Mouse (Mus musculus): ENCODE results near the gene Ttc28. TPM values are rescaled to one million over a fixed set of nuclear protein-coding genes. Genes with fewer than 3 reads are reported as not detected.
A peak's percentile ranks its signal among the peaks of the same experiment; 100 is the strongest.

Ttc28 gene
- polyA plus RNA-seq, 1 experiment from 2014 or later: 3.5 TPM

DNA sequence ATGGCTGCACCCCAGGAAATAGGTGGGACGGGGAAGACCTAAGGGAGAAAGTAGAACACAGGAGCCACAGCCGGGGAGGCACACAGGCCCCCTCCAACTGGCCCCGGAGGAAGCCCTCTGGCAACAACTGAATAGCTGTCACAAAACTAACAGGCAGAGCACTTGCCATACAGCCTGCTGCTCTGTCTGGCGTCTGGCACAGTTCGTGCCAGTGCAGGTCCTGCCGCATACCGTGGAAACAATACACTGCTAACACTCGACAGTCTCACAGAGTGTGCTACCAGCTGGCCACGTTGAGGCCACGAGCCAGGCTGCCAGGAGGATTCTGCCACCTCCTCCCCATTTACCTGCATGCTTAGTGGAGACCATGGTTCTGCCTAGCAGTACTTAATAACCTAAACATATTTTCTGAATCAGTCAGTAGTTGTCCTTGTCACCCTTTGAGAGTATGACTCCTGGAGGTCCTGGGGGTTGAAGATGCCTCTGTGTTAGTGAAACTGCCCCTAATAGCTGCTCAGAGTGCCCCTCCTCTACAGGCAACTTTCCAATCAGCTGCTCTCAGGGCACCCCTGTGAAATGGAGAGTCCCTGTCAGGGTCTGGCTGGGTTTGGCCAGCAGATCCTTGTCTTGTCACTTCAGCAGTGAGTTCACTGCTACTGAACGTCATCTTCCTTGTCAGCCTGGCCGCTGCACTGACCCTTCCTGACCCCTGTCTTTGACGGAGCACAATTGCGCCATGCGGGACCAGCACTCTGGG lies 390.8 kb downstream of the Ttc28 start:
- H3K36me3 ChIP-seq (ENCODE audit: control insufficient read depth, insufficient read depth, low read length): 0 out of 2 replicates have a peak, but pooled peaks cover 4% of the 10 kb centered on the region
- H3K27me3 ChIP-seq (ENCODE audit: control insufficient read depth, insufficient read depth, low read length): no peaks in the 10 kb centered on the region
- H3K9ac ChIP-seq (ENCODE audit: low read length): no peak overlapping the region
- DNase-seq (ENCODE audit: low spot score) (no peak), ATAC-seq (ENCODE audit: low FRiP score, low TSS enrichment) (no peak)
- TF ChIP-seq CTCF (IDR thresholded peaks at IDR 0.05; ENCODE audit: low read depth) (no peak), EP300 (optimal IDR thresholded peaks at IDR 0.05) (no peak)
- no peak overlapping the region for H3K4me2 ChIP-seq (replicated peaks; ENCODE audit: low read depth)
- H3K4me3 ChIP-seq (ENCODE audit: low read depth, low read length): no peak overlapping the region
- no peak overlapping the region for H3K27ac ChIP-seq (replicated peaks)
- no peaks in the 10 kb centered on the region for H3K9me3 ChIP-seq (ENCODE audit: control insufficient read depth, low read length)
- 59% methylated on average over 15 of the region's 15 CpGs for WGBS
- no peaks in the 10 kb centered on the region for H3K4me1 ChIP-seq (replicated peaks; ENCODE audit: control insufficient read depth, insufficient read depth)

DNA sequence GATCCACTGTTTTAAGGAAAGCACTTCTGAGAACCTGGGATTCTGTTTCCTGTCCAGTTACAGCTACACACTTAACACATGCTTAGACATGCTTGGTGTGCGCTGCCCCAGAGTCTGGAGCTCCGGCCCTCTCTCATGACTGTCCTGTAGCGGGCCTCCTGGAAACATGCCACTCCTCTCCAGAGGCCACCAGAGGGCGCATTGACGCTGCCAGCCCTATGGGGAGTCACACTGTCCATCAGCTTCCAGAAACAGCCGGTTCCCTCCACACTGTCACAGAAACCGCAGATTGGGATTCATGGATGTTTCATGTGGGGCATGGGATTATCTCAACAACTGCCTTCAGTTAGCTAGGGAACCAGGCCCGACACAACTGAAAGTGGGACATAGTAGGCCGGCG lies 394.0 kb downstream of the Ttc28 start:
- Histone ChIP-seq H3K4me2 (replicated peaks; ENCODE audit: low read depth) (no peak overlapping the region), H3K27ac (replicated peaks) (no peak overlapping the region), H3K9ac (ENCODE audit: low read length) (no peak overlapping the region), H3K4me1 (replicated peaks; ENCODE audit: control insufficient read depth, insufficient read depth) (no peaks in the 10 kb centered on the region), H3K36me3 (ENCODE audit: control insufficient read depth, insufficient read depth, low read length) (peaks cover 6% of the 10 kb centered on the region), H3K9me3 (ENCODE audit: control insufficient read depth, low read length) (no peaks in the 10 kb centered on the region), H3K4me3 (ENCODE audit: low read depth, low read length) (no peak overlapping the region), H3K27me3 (ENCODE audit: control insufficient read depth, insufficient read depth, low read length) (no peaks in the 10 kb centered on the region)
- ATAC-seq (ENCODE audit: low FRiP score, low TSS enrichment): peak; percentile 65; the same call in 1 of the 2 replicates
- 30% methylated on average over 10 of the region's 10 CpGs for WGBS
- DNase-seq (ENCODE audit: low spot score): peak; percentile 87
- TF ChIP-seq CTCF (IDR thresholded peaks at IDR 0.05; ENCODE audit: low read depth) (peak; percentile 95), EP300 (optimal IDR thresholded peaks at IDR 0.05) (no peak)

DNA sequence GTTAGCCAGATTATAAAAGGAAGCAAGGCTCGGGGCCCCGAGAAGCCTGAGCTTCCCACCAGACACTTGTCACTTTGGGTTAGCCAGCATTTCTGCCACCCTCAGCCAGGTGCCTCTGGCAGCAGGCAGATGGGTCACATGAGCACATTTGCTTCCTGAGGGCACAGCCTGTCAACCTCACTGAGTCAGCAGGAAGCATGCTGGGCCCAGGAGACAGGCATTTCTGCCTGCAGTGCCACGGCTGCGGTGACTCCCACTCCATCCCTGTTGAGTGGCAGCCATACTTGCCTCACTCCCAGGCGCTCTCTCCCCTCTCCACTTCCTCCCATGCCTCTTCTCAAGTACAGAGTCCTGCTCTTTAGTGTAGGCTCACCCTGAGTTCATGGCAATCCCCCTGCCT lies 395.3 kb downstream of the Ttc28 start:
- no peak overlapping the region for H3K4me3 ChIP-seq (ENCODE audit: low read depth, low read length)
- no peaks in the 10 kb centered on the region for H3K27me3 ChIP-seq (ENCODE audit: control insufficient read depth, insufficient read depth, low read length)
- H3K4me1 ChIP-seq (replicated peaks; ENCODE audit: control insufficient read depth, insufficient read depth): no peaks in the 10 kb centered on the region
- H3K36me3 ChIP-seq (ENCODE audit: control insufficient read depth, insufficient read depth, low read length): peaks cover 6% of the 10 kb centered on the region
- WGBS: 90% methylated on average over 3 of the region's 5 CpGs
- no peaks in the 10 kb centered on the region for H3K9me3 ChIP-seq (ENCODE audit: control insufficient read depth, low read length)
- no peak overlapping the region for H3K4me2 ChIP-seq (replicated peaks; ENCODE audit: low read depth)
- no peak for TF ChIP-seq CTCF (IDR thresholded peaks at IDR 0.05; ENCODE audit: low read depth)
- no peak for TF ChIP-seq EP300 (optimal IDR thresholded peaks at IDR 0.05)
- ATAC-seq (ENCODE audit: low FRiP score, low TSS enrichment) (no peak), DNase-seq (ENCODE audit: low spot score) (no peak)
- no peak overlapping the region for H3K9ac ChIP-seq (ENCODE audit: low read length)
- no peak overlapping the region for H3K27ac ChIP-seq (replicated peaks)

DNA sequence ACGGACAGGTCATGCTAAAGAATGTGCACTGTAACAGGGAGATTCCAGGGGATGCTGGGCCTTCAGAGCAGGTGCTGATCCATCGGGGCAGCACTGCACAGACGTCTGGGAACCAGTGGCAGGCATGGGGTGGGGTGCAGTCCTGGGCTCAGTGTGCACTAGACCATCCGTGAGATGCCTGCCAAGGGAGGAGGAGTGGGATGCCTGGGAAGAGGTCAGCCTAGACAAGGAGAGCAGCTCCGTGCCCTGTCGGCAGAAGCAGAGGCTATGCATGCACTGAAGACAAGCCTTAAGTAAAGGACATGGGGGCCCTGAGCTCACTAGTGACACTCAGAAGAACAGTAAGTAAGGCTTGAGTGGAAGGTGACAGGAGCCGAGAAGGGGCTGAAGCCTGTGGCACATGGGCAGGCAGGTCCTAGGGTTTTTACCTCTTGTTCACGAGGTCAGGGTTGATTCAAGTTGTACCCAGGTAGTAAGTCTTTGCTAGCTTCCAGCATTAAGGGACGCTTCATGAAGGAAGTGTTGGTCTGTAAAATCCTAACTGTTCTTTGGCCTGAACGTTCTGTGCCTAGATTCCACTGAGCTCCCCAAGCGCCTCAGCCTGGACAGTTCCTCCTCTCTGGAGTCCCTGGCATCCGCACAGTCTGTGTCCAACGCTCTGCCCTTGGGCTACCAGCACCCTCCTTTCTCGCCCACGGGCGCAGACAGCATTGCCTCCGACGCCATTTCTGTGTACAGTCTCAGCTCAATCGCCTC lies 405.0 kb downstream of the Ttc28 start:
- ATAC-seq (ENCODE audit: low FRiP score, low TSS enrichment): no peak
- Histone ChIP-seq H3K9me3 (ENCODE audit: control insufficient read depth, low read length) (no peaks in the 10 kb centered on the region), H3K36me3 (ENCODE audit: control insufficient read depth, insufficient read depth, low read length) (peaks cover 7% of the 10 kb centered on the region), H3K4me3 (ENCODE audit: low read depth, low read length) (no peak overlapping the region), H3K9ac (ENCODE audit: low read length) (no peak overlapping the region), H3K4me2 (replicated peaks; ENCODE audit: low read depth) (no peak overlapping the region), H3K27me3 (ENCODE audit: control insufficient read depth, insufficient read depth, low read length) (no peaks in the 10 kb centered on the region), H3K4me1 (replicated peaks; ENCODE audit: control insufficient read depth, insufficient read depth) (no peaks in the 10 kb centered on the region), H3K27ac (replicated peaks) (no peak overlapping the region)
- WGBS: 89% methylated on average over 19 of the region's 19 CpGs
- TF ChIP-seq CTCF (IDR thresholded peaks at IDR 0.05; ENCODE audit: low read depth): no peak
- no peak for TF ChIP-seq EP300 (optimal IDR thresholded peaks at IDR 0.05)
- no peak for DNase-seq (ENCODE audit: low spot score)

DNA sequence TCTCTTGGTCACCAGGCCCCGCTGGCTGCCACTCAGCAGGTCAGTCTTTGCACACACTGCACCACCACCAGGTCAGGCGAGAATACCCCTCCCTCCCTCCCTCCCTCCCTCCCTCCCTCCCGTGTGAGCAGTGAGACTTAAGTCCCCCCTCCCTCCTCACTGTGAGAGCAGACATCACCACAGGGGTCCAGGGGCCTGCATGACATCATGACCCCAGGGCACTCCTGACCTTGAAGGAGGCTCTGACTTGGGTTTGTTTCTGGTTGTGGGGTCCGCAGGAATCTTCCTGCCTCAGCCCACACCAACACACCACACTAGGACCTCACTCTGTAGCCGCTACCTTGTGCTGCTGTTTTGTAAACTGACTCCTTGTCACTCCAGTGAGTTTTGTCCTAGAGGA lies 408.0 kb downstream of the Ttc28 start:
- Histone ChIP-seq H3K9ac (ENCODE audit: low read length) (no peak overlapping the region), H3K4me1 (replicated peaks; ENCODE audit: control insufficient read depth, insufficient read depth) (no peaks in the 10 kb centered on the region), H3K9me3 (ENCODE audit: control insufficient read depth, low read length) (no peaks in the 10 kb centered on the region), H3K27ac (replicated peaks) (no peak overlapping the region), H3K4me3 (ENCODE audit: low read depth, low read length) (no peak overlapping the region), H3K4me2 (replicated peaks; ENCODE audit: low read depth) (no peak overlapping the region), H3K27me3 (ENCODE audit: control insufficient read depth, insufficient read depth, low read length) (no peaks in the 10 kb centered on the region), H3K36me3 (ENCODE audit: control insufficient read depth, insufficient read depth, low read length) (peaks cover 5% of the 10 kb centered on the region; the same call in 1 of the 2 replicates)
- TF ChIP-seq EP300 (optimal IDR thresholded peaks at IDR 0.05) (no peak), CTCF (IDR thresholded peaks at IDR 0.05; ENCODE audit: low read depth) (no peak)
- 67% methylated on average over 5 of the region's 5 CpGs for WGBS
- no peak for ATAC-seq (ENCODE audit: low FRiP score, low TSS enrichment)
- DNase-seq (ENCODE audit: low spot score): no peak

DNA sequence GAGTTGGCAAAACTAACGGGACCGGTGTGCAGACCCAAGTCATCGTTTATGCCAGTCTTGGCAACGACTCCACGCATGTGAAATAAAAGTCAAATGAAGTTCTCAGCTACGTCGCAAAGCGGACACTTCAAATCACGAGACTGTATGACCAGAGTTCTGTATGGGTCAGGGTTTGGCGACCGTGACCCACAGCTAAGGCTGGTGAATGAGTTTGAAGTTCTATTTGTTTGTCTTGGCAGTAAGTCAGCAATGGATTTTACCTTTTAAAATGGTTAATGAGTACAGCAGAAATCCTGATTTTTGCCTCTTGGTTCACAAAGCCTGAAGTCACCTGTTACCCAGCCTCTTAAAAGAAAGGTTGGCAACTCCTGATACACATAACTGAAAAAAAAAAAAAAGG lies 408.9 kb downstream of the Ttc28 start:
- no peak for DNase-seq (ENCODE audit: low spot score)
- no peaks in the 10 kb centered on the region for H3K27me3 ChIP-seq (ENCODE audit: control insufficient read depth, insufficient read depth, low read length)
- H3K36me3 ChIP-seq (ENCODE audit: control insufficient read depth, insufficient read depth, low read length): peaks cover 2% of the 10 kb centered on the region; the same call in 1 of the 2 replicates
- H3K27ac ChIP-seq (replicated peaks): no peak overlapping the region
- TF ChIP-seq CTCF (IDR thresholded peaks at IDR 0.05; ENCODE audit: low read depth) (no peak), EP300 (optimal IDR thresholded peaks at IDR 0.05) (no peak)
- H3K4me2 ChIP-seq (replicated peaks; ENCODE audit: low read depth): no peak overlapping the region
- no peaks in the 10 kb centered on the region for H3K9me3 ChIP-seq (ENCODE audit: control insufficient read depth, low read length)
- H3K9ac ChIP-seq (ENCODE audit: low read length): no peak overlapping the region
- no peak for ATAC-seq (ENCODE audit: low FRiP score, low TSS enrichment)
- H3K4me1 ChIP-seq (replicated peaks; ENCODE audit: control insufficient read depth, insufficient read depth): no peaks in the 10 kb centered on the region
- WGBS: 67% methylated on average over 11 of the region's 11 CpGs
- H3K4me3 ChIP-seq (ENCODE audit: low read depth, low read length): no peak overlapping the region

Data from stomach, postnatal 0 days (tissue).